Mouse (Mus musculus) heart, embryonic 15.5 days (tissue): ENCODE data around the gene Fbxw21. TPM values are rescaled to one million over a fixed set of nuclear protein-coding genes. Genes with fewer than 3 reads are reported as not detected.

Experiments
- ATAC-seq: fragments of 200-750 bp; cut with Nextera tagmentation; replicated peaks from 2 replicates; pipeline ENCODE4 v1.8.0; 2017; ENCODE audit warnings: low read depth, moderate TSS enrichment; ENCODE audit not compliant: insufficient number of reproducible peaks, insufficient read depth, low FRiP score
- H3K27ac ChIP-seq: fragments of 300-500 bp; sonication (generic); 2 replicates; pipeline ENCODE4 v1.5.1; 2015; ENCODE audit warnings: mild to moderate bottlenecking, inconsistent platforms
- H3K27me3 ChIP-seq: fragments of 300-500 bp; sonication (generic); 2 replicates; pipeline ENCODE4 v1.6.1; 2015; ENCODE audit warnings: inconsistent platforms
- H3K36me3 ChIP-seq: fragments of 300-500 bp; sonication (generic); 2 replicates; pipeline ENCODE4 v1.6.1; 2015; ENCODE audit warnings: mild to moderate bottlenecking, inconsistent platforms
- H3K4me1 ChIP-seq: fragments of 300-500 bp; sonication (generic); replicated peaks from 2 replicates; pipeline ENCODE4 v1.6.1; 2015; ENCODE audit warnings: inconsistent platforms
- H3K4me2 ChIP-seq: fragments of 300-500 bp; sonication (generic); 2 replicates; pipeline ENCODE4 v1.6.1; 2015; ENCODE audit warnings: inconsistent platforms, mild to moderate bottlenecking, moderate library complexity
- H3K4me3 ChIP-seq: fragments of 300-500 bp; sonication (generic); 2 replicates; pipeline ENCODE4 v1.5.1; 2015; ENCODE audit warnings: mild to moderate bottlenecking, inconsistent platforms
- H3K9ac ChIP-seq: fragments of 300-500 bp; sonication (generic); 2 replicates; pipeline ENCODE4 v1.6.1; 2015; ENCODE audit warnings: mild to moderate bottlenecking, inconsistent platforms
- H3K9me3 ChIP-seq: fragments of 300-500 bp; sonication (generic); replicated peaks from 2 replicates; pipeline ENCODE4 v1.6.1; 2016; ENCODE audit warnings: inconsistent platforms
- WGBS: fragments of 180-500 bp; shearing (Covaris S2); methylation state at CpG from one replicate; pipeline ENCODE4 v1.1.7; 2015; ENCODE audit warnings: mixed read lengths; 5-methylcytosine and 5-hydroxymethylcytosine counted together
- polyA plus RNA-seq: library from polyadenylated mRNA; unstranded; fragments of >200 nt; fragmentation: Nextera tagmentation; extraction: Ambion mirVana; gene quantifications from 2 replicates; pipeline ENCODE4 v1.2.1, GENCODE M21; 2015

Fbxw21 gene
- polyA plus RNA-seq, 1 experiment from 2014 or later = not detected

- H3K9ac ChIP-seq = no peak overlapping the region; the same call in 1 of the 2 replicates
- peak overlapping the region; percentile 98 for H3K27ac ChIP-seq
- no peaks in the 10 kb centered on the region; the same call in 1 of the 2 replicates for H3K36me3 ChIP-seq
- no peak for ATAC-seq
- H3K4me2 ChIP-seq = peak overlapping the region; percentile 82
- peaks cover 76% of the 10 kb centered on the region for H3K4me1 ChIP-seq
- H3K4me3 ChIP-seq = peak overlapping the region; percentile 76
- WGBS = 69% methylated on average over 8 of the region's 8 CpGs
- H3K27me3 ChIP-seq = no peaks in the 10 kb centered on the region
- H3K9me3 ChIP-seq = no peaks in the 10 kb centered on the region
Observed at GRCm38 (mm10) chr9:109098366-109098765, 63.5 kb downstream of the Fbxw21 start.

- H3K27ac ChIP-seq = peak overlapping the region; percentile 98
- ATAC-seq = peak; percentile 16; the same call in 1 of the 2 replicates
- H3K4me2 ChIP-seq = peak overlapping the region; percentile 82
- H3K4me3 ChIP-seq = peak overlapping the region; percentile 76
- H3K4me1 ChIP-seq = peaks cover 71% of the 10 kb centered on the region
- H3K27me3 ChIP-seq = no peaks in the 10 kb centered on the region
- WGBS = 41% methylated on average over 5 of the region's 5 CpGs
- no peaks in the 10 kb centered on the region for H3K9me3 ChIP-seq
- peak overlapping the region; percentile 84 for H3K9ac ChIP-seq
- no peaks in the 10 kb centered on the region; the same call in 1 of the 2 replicates for H3K36me3 ChIP-seq
Observed at GRCm38 (mm10) chr9:109097831-109098230, 64.0 kb downstream of the Fbxw21 start.

- H3K4me1 ChIP-seq = peaks cover 66% of the 10 kb centered on the region
- peak overlapping the region; percentile 84 for H3K9ac ChIP-seq
- H3K4me2 ChIP-seq = peak overlapping the region; percentile 82
- no peaks in the 10 kb centered on the region for H3K9me3 ChIP-seq
- WGBS = 25% methylated on average over 6 of the region's 6 CpGs
- no peaks in the 10 kb centered on the region; the same call in 1 of the 2 replicates for H3K36me3 ChIP-seq
- peak overlapping the region; percentile 76 for H3K4me3 ChIP-seq
- no peak for ATAC-seq
- peak overlapping the region; percentile 98 for H3K27ac ChIP-seq
- H3K27me3 ChIP-seq = no peaks in the 10 kb centered on the region
Observed at GRCm38 (mm10) chr9:109097291-109097690, 64.5 kb downstream of the Fbxw21 start.

- WGBS = 31% methylated on average over 6 of the region's 6 CpGs
- no peak for ATAC-seq
- Histone ChIP-seq H3K9ac (peak overlapping the region; percentile 84), H3K27ac (peak overlapping the region; percentile 98), H3K9me3 (no peaks in the 10 kb centered on the region), H3K4me3 (peak overlapping the region; percentile 76), H3K36me3 (peaks cover 4% of the 10 kb centered on the region; the same call in 1 of the 2 replicates), H3K27me3 (no peaks in the 10 kb centered on the region), H3K4me2 (peak overlapping the region; percentile 82), H3K4me1 (peaks cover 63% of the 10 kb centered on the region)
Observed at GRCm38 (mm10) chr9:109096856-109097255, 65.0 kb downstream of the Fbxw21 start.

- no peak for ATAC-seq
- Histone ChIP-seq H3K27ac (peak overlapping the region; percentile 98), H3K36me3 (peaks cover 9% of the 10 kb centered on the region), H3K4me2 (peak overlapping the region; percentile 82), H3K4me3 (peak overlapping the region; percentile 76), H3K4me1 (peaks cover 59% of the 10 kb centered on the region), H3K27me3 (no peaks in the 10 kb centered on the region), H3K9ac (peak overlapping the region; percentile 84), H3K9me3 (no peaks in the 10 kb centered on the region)
- WGBS = 32% methylated on average over 9 of the region's 9 CpGs
Observed at GRCm38 (mm10) chr9:109096251-109096661, 65.6 kb downstream of the Fbxw21 start.

GRCm38 (mm10) chr9:109095137-109095982 is 66.5 kb downstream of the Fbxw21 start, which contains the start of gene Plxnb1:
Gene Plxnb1 (plus strand): TSS chr9:109095389.
- peaks cover 58% of the 10 kb centered on the region for H3K4me1 ChIP-seq
- WGBS = under 1% methylated on average over 98 of the region's 102 CpGs

GRCm38 (mm10) chr9:109094553-109095136 is 67.2 kb downstream of the Fbxw21 start:
- Histone ChIP-seq H3K4me3 (peak overlapping the region; percentile 76), H3K9ac (peak overlapping the region; percentile 84), H3K27ac (peak overlapping the region; percentile 98), H3K4me2 (peak overlapping the region; percentile 82), H3K4me1 (peaks cover 51% of the 10 kb centered on the region), H3K36me3 (peaks cover 14% of the 10 kb centered on the region), H3K9me3 (no peaks in the 10 kb centered on the region), H3K27me3 (no peaks in the 10 kb centered on the region)
- WGBS = 2% methylated on average over 21 of the region's 21 CpGs
- no peak for ATAC-seq

More at GRCm38 (mm10) chr9:109095137-109095982, 66.5 kb downstream of the Fbxw21 start, which contains the start of gene Plxnb1:
- ATAC-seq = peak; percentile 28
- Histone ChIP-seq H3K27me3 (no peaks in the 10 kb centered on the region), H3K9ac (peak within 1 kb of the TSS; percentile 84), H3K9me3 (no peaks in the 10 kb centered on the region), H3K36me3 (peaks cover 14% of the 10 kb centered on the region), H3K27ac (peak within 1 kb of the TSS; percentile 98), H3K4me3 (peak within 1 kb of the TSS; percentile 76), H3K4me2 (peak within 1 kb of the TSS; percentile 82)

GRCm38 (mm10) chr9:109093786-109094552 is 67.9 kb downstream of the Fbxw21 start:
- Histone ChIP-seq H3K4me1 (peaks cover 44% of the 10 kb centered on the region), H3K9ac (peak overlapping the region; percentile 84; the same call in 1 of the 2 replicates)
- 18% methylated on average over 11 of the region's 11 CpGs for WGBS

GRCm38 (mm10) chr9:109092799-109093198 is 69.0 kb downstream of the Fbxw21 start:
- no peak overlapping the region for H3K9ac ChIP-seq
- H3K9me3 ChIP-seq = no peaks in the 10 kb centered on the region
- peaks cover 37% of the 10 kb centered on the region for H3K4me1 ChIP-seq
- H3K36me3 ChIP-seq = peaks cover 14% of the 10 kb centered on the region
- H3K4me2 ChIP-seq = no peak overlapping the region
- WGBS = 67% methylated on average over 6 of the region's 6 CpGs
- H3K27me3 ChIP-seq = no peaks in the 10 kb centered on the region
- ATAC-seq = no peak
- H3K27ac ChIP-seq = no peak overlapping the region
- no peak overlapping the region for H3K4me3 ChIP-seq

More at GRCm38 (mm10) chr9:109093786-109094552, 67.9 kb downstream of the Fbxw21 start:
- Histone ChIP-seq H3K36me3 (peaks cover 14% of the 10 kb centered on the region), H3K27me3 (no peaks in the 10 kb centered on the region), H3K4me2 (peak overlapping the region; percentile 82), H3K4me3 (peak overlapping the region; percentile 76), H3K9me3 (no peaks in the 10 kb centered on the region), H3K27ac (peak overlapping the region; percentile 98)
- ATAC-seq = no peak

- no peak overlapping the region for H3K4me3 ChIP-seq
- no peak overlapping the region for H3K27ac ChIP-seq
- ATAC-seq = no peak
- no peaks in the 10 kb centered on the region for H3K9me3 ChIP-seq
- H3K9ac ChIP-seq = no peak overlapping the region
- H3K27me3 ChIP-seq = no peaks in the 10 kb centered on the region
- H3K4me1 ChIP-seq = peaks cover 33% of the 10 kb centered on the region
- H3K36me3 ChIP-seq = peaks cover 14% of the 10 kb centered on the region
- WGBS = 86% methylated on average over 8 of the region's 8 CpGs
- no peak overlapping the region for H3K4me2 ChIP-seq
Observed at GRCm38 (mm10) chr9:109091802-109092201, 70.0 kb downstream of the Fbxw21 start.
